In genomic region chr4:86576120-86576541, GRCm38 (mm10) we compare ENCODE assay signal across 8 mouse cellular contexts. TPM values are rescaled to one million over a fixed set of nuclear protein-coding genes. Genes with fewer than 3 reads are reported as not detected.
DNase-seq lines count a peak whose midpoint lies in the region; ATAC-seq and TF ChIP-seq lines count a peak whose summit lies in the region.

No protein-coding gene starts in this region.

- H3K4me3 ChIP-seq in lung, adult 2 months (replicated peaks; ENCODE audit: extremely low read depth, low read depth, low read length) = peak overlapping the region; percentile 96
- peak overlapping the region; percentile 91 for H3K4me3 ChIP-seq in forebrain, embryonic 10.5 days
- H3K4me3 ChIP-seq in intestine, embryonic 14.5 days (ENCODE audit: low read depth, low read length) = peak overlapping the region; percentile 50
- H3K4me3 ChIP-seq in liver, embryonic 12.5 days = peak overlapping the region; percentile 90
- H3K4me3 ChIP-seq in neural tube, embryonic 14.5 days (ENCODE audit: low read depth, low read length) = peak overlapping the region; percentile 68

- peaks cover 36% of the 10 kb centered on the region for H3K36me3 ChIP-seq in forebrain, embryonic 10.5 days (replicated peaks)
- H3K36me3 ChIP-seq in intestine, embryonic 14.5 days (ENCODE audit: control insufficient read depth, insufficient read depth, low read length) = peaks cover 17% of the 10 kb centered on the region; the same call in 1 of the 2 replicates
- peaks cover 26% of the 10 kb centered on the region for H3K36me3 ChIP-seq in liver, embryonic 12.5 days
- peaks cover 3% of the 10 kb centered on the region; the same call in 1 of the 2 replicates for H3K36me3 ChIP-seq in neural tube, embryonic 14.5 days (ENCODE audit: control insufficient read depth, insufficient read depth, low read length)

- H3K9ac ChIP-seq in intestine, embryonic 14.5 days (ENCODE audit: low read length) = peak overlapping the region; percentile 72
- peak overlapping the region; percentile 95 for H3K9ac ChIP-seq in liver, embryonic 12.5 days
- H3K9ac ChIP-seq in neural tube, embryonic 14.5 days (replicated peaks; ENCODE audit: low read depth, low read length) = peak overlapping the region; percentile 89

- H3K4me1 ChIP-seq in lung, adult 2 months (ENCODE audit: control insufficient read depth, insufficient read depth, low read length) = peaks cover 9% of the 10 kb centered on the region; the same call in 1 of the 2 replicates
- H3K4me1 ChIP-seq in forebrain, embryonic 10.5 days = peaks cover 31% of the 10 kb centered on the region
- peaks cover 10% of the 10 kb centered on the region for H3K4me1 ChIP-seq in intestine, embryonic 14.5 days (replicated peaks; ENCODE audit: control insufficient read depth, insufficient read depth, low read length)
- H3K4me1 ChIP-seq in liver, embryonic 12.5 days = peaks cover 26% of the 10 kb centered on the region
- peaks cover 19% of the 10 kb centered on the region; the same call in 1 of the 2 replicates for H3K4me1 ChIP-seq in neural tube, embryonic 14.5 days (ENCODE audit: control insufficient read depth, insufficient read depth, low read length)

- no peaks in the 10 kb centered on the region for H3K27me3 ChIP-seq in forebrain, embryonic 10.5 days (ENCODE audit: poor library complexity, severe bottlenecking)
- no peaks in the 10 kb centered on the region for H3K27me3 ChIP-seq in intestine, embryonic 14.5 days (replicated peaks; ENCODE audit: control insufficient read depth, insufficient read depth, low read length)
- H3K27me3 ChIP-seq in liver, embryonic 12.5 days (replicated peaks) = peaks cover 3% of the 10 kb centered on the region; the same call in 1 of the 2 replicates
- no peaks in the 10 kb centered on the region for H3K27me3 ChIP-seq in neural tube, embryonic 14.5 days (ENCODE audit: control insufficient read depth, insufficient read depth, low read length)

- ATAC-seq in intestine, embryonic 14.5 days (replicated peaks; ENCODE audit: low FRiP score, low TSS enrichment, low read depth) = no peak
- ATAC-seq in liver, embryonic 12.5 days = no peak
- ATAC-seq in neural tube, embryonic 14.5 days (ENCODE audit: low read depth) = no peak

- under 1% methylated on average over 20 of the region's 20 CpGs for WGBS in lung, adult 2 months
- under 1% methylated on average over 20 of the region's 20 CpGs for WGBS in forebrain, embryonic 10.5 days
- under 1% methylated on average over 20 of the region's 20 CpGs for WGBS in intestine, embryonic 14.5 days
- under 1% methylated on average over 20 of the region's 20 CpGs for WGBS in liver, embryonic 12.5 days (ENCODE audit: insufficient replicate concordance)
- under 1% methylated on average over 20 of the region's 20 CpGs for WGBS in neural tube, embryonic 14.5 days

- TF ChIP-seq POLR2A in lung, adult 2 months (IDR thresholded peaks at IDR 0.05; ENCODE audit: borderline replicate concordance, extremely low read depth, low read depth, low read length) = no peak

- H3K4me2 ChIP-seq in intestine, embryonic 14.5 days (ENCODE audit: low read length) = peak overlapping the region; percentile 48
- peak overlapping the region; percentile 75 for H3K4me2 ChIP-seq in liver, embryonic 12.5 days
- H3K4me2 ChIP-seq in neural tube, embryonic 14.5 days (ENCODE audit: low read depth, low read length) = peak overlapping the region; percentile 67

- peak; percentile 15 for DNase-seq in lung, adult 2 months
- no peak for DNase-seq in lung, adult 18-20 months
- DNase-seq in NIH3T3 (ENCODE audit: low read depth) = peak; percentile 71
- peak; percentile 44 for DNase-seq in forebrain, embryonic 10.5 days (ENCODE audit: extremely low spot score, low spot score)
- DNase-seq in intestine, embryonic 14.5 days (ENCODE audit: low spot score) = peak; percentile 78
- no peak for DNase-seq in gastrocnemius, postnatal 14 days

- TF ChIP-seq CTCF in lung, adult 2 months (IDR thresholded peaks at IDR 0.05; ENCODE audit: insufficient read depth, low read length) = no peak

- peak overlapping the region; percentile 97 for H3K27ac ChIP-seq in forebrain, embryonic 10.5 days
- peak overlapping the region; percentile 92 for H3K27ac ChIP-seq in intestine, embryonic 14.5 days (ENCODE audit: low read depth)
- peak overlapping the region; percentile 98 for H3K27ac ChIP-seq in liver, embryonic 12.5 days
- peak overlapping the region; percentile 96 for H3K27ac ChIP-seq in neural tube, embryonic 14.5 days (ENCODE audit: low read depth, low read length)

- H3K9me3 ChIP-seq in forebrain, embryonic 10.5 days = no peaks in the 10 kb centered on the region
- H3K9me3 ChIP-seq in intestine, embryonic 14.5 days (ENCODE audit: control insufficient read depth, low read length) = no peaks in the 10 kb centered on the region
- H3K9me3 ChIP-seq in liver, embryonic 12.5 days (replicated peaks) = no peaks in the 10 kb centered on the region
- H3K9me3 ChIP-seq in neural tube, embryonic 14.5 days (ENCODE audit: control insufficient read depth, low read length) = no peaks in the 10 kb centered on the region

- intact Hi-C loops in gastrocnemius, postnatal 14 days (cut with DNase I; ENCODE audit: low total_unique reads) = no loop called here

RNA-seq across cellular contexts. Expression of gene Rraga, which starts 0.7 kb away (rescaled TPM):
- 42.0 and 43.9 TPM in 2 replicates for polyA plus RNA-seq in lung, adult 2 months (2012; rRNA removed)
- 63.9 and 67.0 TPM in 2 replicates for polyA plus RNA-seq in forebrain, embryonic 10.5 days (2016; fragmentation: Nextera tagmentation; extraction: Ambion mirVana)
- polyA plus RNA-seq in intestine, embryonic 14.5 days (2014; fragmentation: Nextera tagmentation; extraction: Ambion mirVana) = 81.0 and 83.1 TPM in 2 replicates
- polyA plus RNA-seq in liver, embryonic 12.5 days (2016; fragmentation: Nextera tagmentation; extraction: Ambion mirVana) = 29.6 and 30.7 TPM in 2 replicates
- polyA plus RNA-seq in neural tube, embryonic 14.5 days (2014; fragmentation: Nextera tagmentation; extraction: Ambion mirVana) = 135 and 154 TPM in 2 replicates
- 10 to 100 TPM; 51.6 to 58.1 TPM for total RNA-seq in gastrocnemius, postnatal 14 days (2021)

RNA-seq across cellular contexts. Expression of gene Saxo1, which starts 18.0 kb away (rescaled TPM):
- polyA plus RNA-seq in lung, adult 2 months (2012; rRNA removed) = not detected in 2 replicates
- polyA plus RNA-seq in forebrain, embryonic 10.5 days (2016; fragmentation: Nextera tagmentation; extraction: Ambion mirVana) = not detected in 2 replicates
- not detected in 2 replicates for polyA plus RNA-seq in intestine, embryonic 14.5 days (2014; fragmentation: Nextera tagmentation; extraction: Ambion mirVana)
- polyA plus RNA-seq in liver, embryonic 12.5 days (2016; fragmentation: Nextera tagmentation; extraction: Ambion mirVana) = not detected in 2 replicates
- not detected in 2 replicates for polyA plus RNA-seq in neural tube, embryonic 14.5 days (2014; fragmentation: Nextera tagmentation; extraction: Ambion mirVana)
- under 1 TPM in 1 of 2 experiments, not detected in 1; 0.29 TPM for total RNA-seq in gastrocnemius, postnatal 14 days (2021)

RNA-seq across cellular contexts. Expression of gene Haus6, which starts 35.7 kb away (rescaled TPM):
- polyA plus RNA-seq in lung, adult 2 months (2012; rRNA removed) = 9.5 and 9.6 TPM in 2 replicates
- 33.4 and 35.6 TPM in 2 replicates for polyA plus RNA-seq in forebrain, embryonic 10.5 days (2016; fragmentation: Nextera tagmentation; extraction: Ambion mirVana)
- polyA plus RNA-seq in intestine, embryonic 14.5 days (2014; fragmentation: Nextera tagmentation; extraction: Ambion mirVana) = 18.3 and 20.4 TPM in 2 replicates
- 20.4 and 21.2 TPM in 2 replicates for polyA plus RNA-seq in liver, embryonic 12.5 days (2016; fragmentation: Nextera tagmentation; extraction: Ambion mirVana)
- polyA plus RNA-seq in neural tube, embryonic 14.5 days (2014; fragmentation: Nextera tagmentation; extraction: Ambion mirVana) = 6.3 TPM in 2 replicates
- 1 to 10 TPM; 4.3 to 5.0 TPM for total RNA-seq in gastrocnemius, postnatal 14 days (2021)

Comparison
In these comparisons a context has a peak if more than half of its experiments do, and no peak if none do; other contexts are left out.
1. DNase-seq: peak in lung, adult 2 months (single experiment), NIH3T3 (single experiment), forebrain, embryonic 10.5 days (single experiment) and intestine, embryonic 14.5 days (single experiment); none in lung, adult 18-20 months (0 of 2) and gastrocnemius, postnatal 14 days (single experiment).
2. Peak in every context shown above with its lines, with median percentiles within 50 percentile points of each other: H3K4me3 ChIP-seq, H3K27ac ChIP-seq, H3K4me2 ChIP-seq and H3K9ac ChIP-seq.